Mouse (Mus musculus): ENCODE measurements at regions not wholly inside any gene's neighbourhood (a gene's known extent, or its start where the extent isn't known, plus 50 kb on each side); places are given as distances from the start of the nearest gene placed in this dataset.

DNA sequence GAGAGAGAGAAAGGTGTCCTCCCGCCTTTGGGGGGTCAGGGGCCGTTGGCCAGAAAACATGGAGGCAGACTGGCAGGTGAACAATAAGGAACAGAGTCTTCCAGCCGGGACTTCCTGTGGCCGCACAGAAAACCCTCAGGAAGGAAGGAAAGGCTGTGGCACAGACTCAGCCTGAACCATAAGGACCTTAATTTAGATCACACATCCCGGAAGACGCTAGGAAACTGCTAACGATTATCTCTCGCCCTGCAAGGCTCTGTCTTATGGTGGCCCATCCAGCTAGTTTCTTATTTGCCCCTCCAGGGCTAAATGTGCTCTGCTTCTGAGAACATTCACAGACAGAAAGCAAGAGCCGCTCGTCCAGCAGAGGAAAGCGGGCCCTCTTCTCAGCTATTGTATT is 130.0 kb upstream of the Haao start:
- Histone ChIP-seq H3K36me3 (replicated peaks; ENCODE audit: control insufficient read depth, insufficient read depth, low read depth) (no peaks in the 10 kb centered on the region), H3K9ac (replicated peaks) (no peak overlapping the region), H3K4me1 (replicated peaks; ENCODE audit: control insufficient read depth in 2 of 2, insufficient read depth in 2 of 2, low read length in 1 of 2) (peaks cover 2 to 17% of the 10 kb centered on the region in 2 experiments; a peak in 3 of 4 replicates), H3K9me3 (ENCODE audit: control insufficient read depth, low read length) (no peaks in the 10 kb centered on the region), H3K27ac (no peak overlapping the region), H3K27me3 (ENCODE audit: control insufficient read depth, insufficient read depth, low read length) (no peaks in the 10 kb centered on the region), H3K4me3 (ENCODE audit: insufficient read depth in 1 of 2, low read depth in 2 of 2, low read length in 2 of 2) (no peak overlapping the region), H3K4me2 (ENCODE audit: low read depth) (no peak overlapping the region)
- ATAC-seq (ENCODE audit: insufficient read depth) (no peak), DNase-seq (ENCODE audit: low read depth in 3 of 3, low spot score in 3 of 3) (no peak)
- TF ChIP-seq CTCF (IDR thresholded peaks at IDR 0.05; ENCODE audit: low read depth) (no peak), EP300 (IDR thresholded peaks at IDR 0.05; ENCODE audit: low read depth) (no peak)
- 34% methylated on average over 11 of the region's 11 CpGs for WGBS (ENCODE audit: insufficient replicate concordance)

GRCm38 (mm10) chr17:83975813-83976212 is 128.1 kb upstream of the Haao start:
- TF ChIP-seq CTCF (IDR thresholded peaks at IDR 0.05; ENCODE audit: low read depth) (no peak), EP300 (IDR thresholded peaks at IDR 0.05; ENCODE audit: low read depth) (no peak)
- ATAC-seq (ENCODE audit: insufficient read depth), result no peak
- no peak overlapping the region for H3K9ac ChIP-seq (replicated peaks)
- no peaks in the 10 kb centered on the region for H3K36me3 ChIP-seq (replicated peaks; ENCODE audit: control insufficient read depth, insufficient read depth, low read depth)
- H3K9me3 ChIP-seq (ENCODE audit: control insufficient read depth, low read length), result no peaks in the 10 kb centered on the region
- no peak overlapping the region for H3K27ac ChIP-seq
- no peak for DNase-seq (ENCODE audit: low read depth in 3 of 3, low spot score in 3 of 3)
- no peak overlapping the region for H3K4me3 ChIP-seq (ENCODE audit: insufficient read depth in 1 of 2, low read depth in 2 of 2, low read length in 2 of 2)
- peaks cover 2 to 17% of the 10 kb centered on the region in 2 experiments; a peak in 3 of 4 replicates for H3K4me1 ChIP-seq (replicated peaks; ENCODE audit: control insufficient read depth in 2 of 2, insufficient read depth in 2 of 2, low read length in 1 of 2)
- WGBS (ENCODE audit: insufficient replicate concordance), result 20% methylated on average over 7 of the region's 7 CpGs
- no peaks in the 10 kb centered on the region for H3K27me3 ChIP-seq (ENCODE audit: control insufficient read depth, insufficient read depth, low read length)
- H3K4me2 ChIP-seq (ENCODE audit: low read depth), result no peak overlapping the region

GRCm38 (mm10) chr17:83973461-83974350 is 125.9 kb upstream of the Haao start:
- Histone ChIP-seq H3K27me3 (ENCODE audit: control insufficient read depth, insufficient read depth, low read length) (no peaks in the 10 kb centered on the region), H3K4me1 (replicated peaks; ENCODE audit: control insufficient read depth in 2 of 2, insufficient read depth in 2 of 2, low read length in 1 of 2) (peaks cover 5 to 22% of the 10 kb centered on the region in 2 experiments; a peak in 3 of 4 replicates), H3K36me3 (replicated peaks; ENCODE audit: control insufficient read depth, insufficient read depth, low read depth) (no peaks in the 10 kb centered on the region), H3K9ac (replicated peaks) (no peak overlapping the region), H3K4me3 (ENCODE audit: insufficient read depth in 1 of 2, low read depth in 2 of 2, low read length in 2 of 2) (no peak overlapping the region), H3K4me2 (ENCODE audit: low read depth) (peak overlapping the region; percentile 56), H3K27ac (no peak overlapping the region), H3K9me3 (ENCODE audit: control insufficient read depth, low read length) (no peaks in the 10 kb centered on the region)
- no peak for ATAC-seq (ENCODE audit: insufficient read depth)
- WGBS (ENCODE audit: insufficient replicate concordance), result 6% methylated on average over 18 of the region's 18 CpGs
- no peak for TF ChIP-seq EP300 (IDR thresholded peaks at IDR 0.05; ENCODE audit: low read depth)
- peak; percentile 52 for TF ChIP-seq CTCF (IDR thresholded peaks at IDR 0.05; ENCODE audit: low read depth)
- no peak for DNase-seq (ENCODE audit: low read depth in 3 of 3, low spot score in 3 of 3)

- no peaks in the 10 kb centered on the region for H3K9me3 ChIP-seq (ENCODE audit: control insufficient read depth, low read length)
- H3K9ac ChIP-seq (replicated peaks), result no peak overlapping the region
- no peaks in the 10 kb centered on the region for H3K36me3 ChIP-seq (replicated peaks; ENCODE audit: control insufficient read depth, insufficient read depth, low read depth)
- peaks cover 5 to 19% of the 10 kb centered on the region in 2 experiments; a peak in 3 of 4 replicates for H3K4me1 ChIP-seq (replicated peaks; ENCODE audit: control insufficient read depth in 2 of 2, insufficient read depth in 2 of 2, low read length in 1 of 2)
- WGBS (ENCODE audit: insufficient replicate concordance), result 56% methylated on average over 5 of the region's 5 CpGs
- DNase-seq (ENCODE audit: low read depth in 3 of 3, low spot score in 3 of 3) (no peak), ATAC-seq (ENCODE audit: insufficient read depth) (no peak)
- H3K4me3 ChIP-seq (ENCODE audit: insufficient read depth in 1 of 2, low read depth in 2 of 2, low read length in 2 of 2), result no peak overlapping the region
- no peak overlapping the region for H3K4me2 ChIP-seq (ENCODE audit: low read depth)
- no peak for TF ChIP-seq EP300 (IDR thresholded peaks at IDR 0.05; ENCODE audit: low read depth)
- no peaks in the 10 kb centered on the region for H3K27me3 ChIP-seq (ENCODE audit: control insufficient read depth, insufficient read depth, low read length)
- no peak overlapping the region for H3K27ac ChIP-seq
Measured at GRCm38 (mm10) chr17:83972874-83973273, 125.1 kb upstream of the Haao start.

DNA sequence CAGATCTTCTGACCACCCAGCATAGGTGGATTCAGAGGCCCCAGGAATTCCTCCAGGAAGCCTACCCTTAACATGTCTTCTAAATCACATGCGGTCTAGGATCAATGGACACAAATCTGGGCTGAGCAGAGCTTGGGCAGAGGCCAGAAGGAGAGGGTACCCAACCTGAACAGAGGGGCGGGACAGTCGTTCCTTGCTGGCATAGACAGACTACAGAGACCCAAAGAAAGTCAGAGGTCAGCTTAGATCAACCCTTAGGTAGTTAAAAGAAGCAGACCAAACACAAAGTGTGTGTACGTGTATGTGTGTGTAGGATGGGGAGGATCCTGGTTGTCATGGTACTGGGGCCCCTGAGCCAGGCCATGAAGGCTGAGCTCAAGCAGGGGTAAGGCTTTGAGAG is 124.7 kb upstream of the Haao start:
- Histone ChIP-seq H3K4me1 (replicated peaks; ENCODE audit: control insufficient read depth in 2 of 2, insufficient read depth in 2 of 2, low read length in 1 of 2) (peaks cover 5 to 18% of the 10 kb centered on the region in 2 experiments; a peak in 3 of 4 replicates), H3K9me3 (ENCODE audit: control insufficient read depth, low read length) (no peaks in the 10 kb centered on the region), H3K9ac (replicated peaks) (no peak overlapping the region), H3K36me3 (replicated peaks; ENCODE audit: control insufficient read depth, insufficient read depth, low read depth) (no peaks in the 10 kb centered on the region), H3K27me3 (ENCODE audit: control insufficient read depth, insufficient read depth, low read length) (no peaks in the 10 kb centered on the region), H3K4me3 (ENCODE audit: insufficient read depth in 1 of 2, low read depth in 2 of 2, low read length in 2 of 2) (no peak overlapping the region), H3K27ac (no peak overlapping the region), H3K4me2 (ENCODE audit: low read depth) (no peak overlapping the region)
- no peak for DNase-seq (ENCODE audit: low read depth in 3 of 3, low spot score in 3 of 3)
- TF ChIP-seq CTCF (IDR thresholded peaks at IDR 0.05; ENCODE audit: low read depth) (no peak), EP300 (IDR thresholded peaks at IDR 0.05; ENCODE audit: low read depth) (no peak)
- WGBS (ENCODE audit: insufficient replicate concordance), result 57% methylated on average over 4 of the region's 4 CpGs
- ATAC-seq (ENCODE audit: insufficient read depth), result no peak

Data from liver, embryonic 14.5 days (tissue).